Mouse (Mus musculus): ENCODE data around the gene Dpf2. TPM values are rescaled to one million over a fixed set of nuclear protein-coding genes. Genes with fewer than 3 reads are reported as not detected.
A peak's percentile ranks its signal among the peaks of the same experiment; 100 is the strongest.

Dpf2 gene
- total and polyA plus RNA-seq, 3 experiments = 25.0 to 115 (median 36.7) TPM

DNA sequence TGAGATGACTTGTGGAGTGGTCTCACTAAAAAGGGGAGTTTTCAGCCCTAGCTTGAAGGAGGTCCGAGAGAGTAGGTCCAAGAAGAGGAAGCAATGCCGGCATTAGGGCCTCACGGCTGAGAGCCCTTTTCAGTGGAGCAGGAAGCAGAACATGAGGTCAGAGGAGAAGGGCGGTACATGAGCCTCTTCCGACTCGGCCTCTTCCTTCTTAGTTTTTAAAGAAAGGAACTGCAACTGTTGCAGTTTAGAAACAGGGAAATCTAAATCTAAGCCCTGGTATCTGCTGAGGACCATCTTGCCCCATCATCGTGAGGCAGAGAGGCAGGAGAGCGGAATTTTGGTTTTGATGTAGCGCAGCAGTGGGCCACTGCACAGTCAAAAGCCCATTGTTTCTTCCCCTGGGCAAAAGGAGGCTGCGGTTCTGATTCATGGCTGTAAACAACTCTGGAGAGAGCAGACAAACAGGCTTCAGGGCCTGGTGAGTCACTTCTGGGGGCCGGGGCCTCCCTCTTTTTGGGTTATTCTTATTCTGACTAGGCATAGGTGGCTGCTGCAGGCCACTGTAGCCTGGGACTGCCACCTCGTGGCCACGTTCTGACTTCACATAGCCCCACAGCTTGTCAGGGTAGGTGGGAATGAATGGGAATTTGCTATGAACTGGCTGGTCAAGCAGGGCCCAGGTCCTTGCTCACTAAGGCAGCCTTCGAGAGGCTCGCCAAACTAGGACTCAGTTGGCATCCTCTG is 35.0 kb downstream of the Dpf2 start, which contains the start of gene Slc25a45 (continued):
- no peak for TF ChIP-seq GABPA (IDR thresholded peaks at IDR 0.05; ENCODE audit: insufficient replicate concordance, low read depth, low read length)
- no peak for TF ChIP-seq USF2 (conservative IDR thresholded peaks at IDR 0.05; ENCODE audit: low read depth, low read length)
- 0 out of 2 replicates have a peak, but pooled peaks have one; percentile 66 for TF ChIP-seq TBP (conservative IDR thresholded peaks at IDR 0.05; ENCODE audit: low read depth, low read length)
- TF ChIP-seq JUN (IDR thresholded peaks at IDR 0.05; ENCODE audit: insufficient read depth, low read depth, low read length) = peak; percentile 73
- peak; percentile 56 for TF ChIP-seq MAX (IDR thresholded peaks at IDR 0.05; ENCODE audit: low read length)
- TF ChIP-seq MXI1 (IDR thresholded peaks at IDR 0.05; ENCODE audit: low read depth, low read length) = peak; percentile 17; the same call in 1 of the 2 replicates
- TF ChIP-seq CTCF (conservative IDR thresholded peaks at IDR 0.05 in 1 of 2, IDR thresholded peaks at IDR 0.05 in 1 of 2; ENCODE audit: low read depth in 2 of 2, low read length in 2 of 2) = peak; percentile 42 to 95
- TF ChIP-seq E2F4 (IDR thresholded peaks at IDR 0.05; ENCODE audit: insufficient replicate concordance, low read depth, low read length) = no peak
- TF ChIP-seq ZKSCAN1 (IDR thresholded peaks at IDR 0.05; ENCODE audit: borderline replicate concordance, low read depth, low read length) = no peak
- no peak for TF ChIP-seq POLR2AphosphoS2 (IDR thresholded peaks at IDR 0.05; ENCODE audit: low read depth, low read length)
- TF ChIP-seq RCOR1 (conservative IDR thresholded peaks at IDR 0.05; ENCODE audit: low read depth, low read length) = peak; percentile 54; the same call in 1 of the 2 replicates
- TF ChIP-seq SIN3A (IDR thresholded peaks at IDR 0.05; ENCODE audit: low read length) = no peak; the same call in 1 of the 2 replicates
- peak; percentile 85 for TF ChIP-seq ELF1 (IDR thresholded peaks at IDR 0.05; ENCODE audit: low read depth, low read length)

- TF ChIP-seq JUND (conservative IDR thresholded peaks at IDR 0.05; ENCODE audit: low read depth, low read length) = no peak
- TF ChIP-seq CTCF (conservative IDR thresholded peaks at IDR 0.05 in 1 of 2, IDR thresholded peaks at IDR 0.05 in 1 of 2; ENCODE audit: low read depth in 2 of 2, low read length in 2 of 2) = no peak
- 0 out of 2 replicates have a peak, but pooled peaks have one; percentile 27 for TF ChIP-seq MYC (IDR thresholded peaks at IDR 0.05; ENCODE audit: low read depth, low read length)
- TF ChIP-seq ZMIZ1 (IDR thresholded peaks at IDR 0.05; ENCODE audit: low read depth, low read length) = peak; percentile 75; the same call in 1 of the 2 replicates
- no peak for TF ChIP-seq KAT2A (IDR thresholded peaks at IDR 0.05; ENCODE audit: insufficient replicate concordance, low read length)
- peak; percentile 24; the same call in 1 of the 2 replicates for TF ChIP-seq IRF4 (IDR thresholded peaks at IDR 0.05; ENCODE audit: low read depth, low read length)
- TF ChIP-seq POLR2A (IDR thresholded peaks at IDR 0.05; ENCODE audit: low read depth, low read length) = peak; percentile 74
- TF ChIP-seq HCFC1 (IDR thresholded peaks at IDR 0.05; ENCODE audit: low read depth, low read length) = peak; percentile 44; the same call in 1 of the 2 replicates
- TF ChIP-seq ZC3H11A (IDR thresholded peaks at IDR 0.05; ENCODE audit: low read depth, low read length) = no peak
- TF ChIP-seq SMC3 (IDR thresholded peaks at IDR 0.05; ENCODE audit: low read depth, low read length) = no peak
- no peak for TF ChIP-seq PAX5 (IDR thresholded peaks at IDR 0.05; ENCODE audit: low read length)
- peak; percentile 71 for TF ChIP-seq NELFE (IDR thresholded peaks at IDR 0.05; ENCODE audit: low read depth, low read length)
- peak; percentile 56; the same call in 1 of the 2 replicates for TF ChIP-seq ELF1 (IDR thresholded peaks at IDR 0.05; ENCODE audit: low read depth, low read length)
- TF ChIP-seq MAX (IDR thresholded peaks at IDR 0.05; ENCODE audit: low read length) = 0 out of 2 replicates have a peak, but pooled peaks have one; percentile 27
- no peak for TF ChIP-seq POLR2AphosphoS2 (IDR thresholded peaks at IDR 0.05; ENCODE audit: low read depth, low read length)
- TF ChIP-seq NRF1 (IDR thresholded peaks at IDR 0.05; ENCODE audit: low read depth, low read length) = peak; percentile 88
- no peak for TF ChIP-seq E2F4 (IDR thresholded peaks at IDR 0.05; ENCODE audit: insufficient replicate concordance, low read depth, low read length)
- no peak for TF ChIP-seq JUN (IDR thresholded peaks at IDR 0.05; ENCODE audit: insufficient read depth, low read depth, low read length)
- peak; percentile 51 for TF ChIP-seq SIN3A (IDR thresholded peaks at IDR 0.05; ENCODE audit: low read length)
- no peak for TF ChIP-seq MAFK (IDR thresholded peaks at IDR 0.05; ENCODE audit: insufficient replicate concordance, low read length)
- TF ChIP-seq USF1 (IDR thresholded peaks at IDR 0.05; ENCODE audit: low read depth, low read length) = no peak
- TF ChIP-seq CHD1 (IDR thresholded peaks at IDR 0.05; ENCODE audit: low read depth, low read length) = 0 out of 2 replicates have a peak, but pooled peaks have one; percentile 6
- no peaks in the 10 kb centered on the region for H3K27me3 ChIP-seq (replicated peaks)
- H3K9ac ChIP-seq (ENCODE audit: insufficient read depth, low read depth) = peak within 1 kb of the TSS; percentile 93
- peak within 1 kb of the TSS; percentile 85 to 93 (median 90) for H3K4me3 ChIP-seq (replicated peaks in 1 of 3; ENCODE audit: low read depth in 2 of 3, low read length in 2 of 3, poor library complexity in 1 of 3)
- peaks cover 31 to 41% of the 10 kb centered on the region in 2 experiments for H3K36me3 ChIP-seq (replicated peaks in 1 of 2; ENCODE audit: control insufficient read depth in 1 of 2, insufficient read depth in 1 of 2, low read length in 1 of 2)
- in situ Hi-C loops (cut with MboI; ENCODE audit: low pct_ligation_motif_present, low pct_unique_long_range_greater_than_20kb, low sequenced_read_pairs) (loop anchor here (5.0 kb wide), 1 partner anchor 88 kb away; no protein-coding TSS in a partner anchor), dilution Hi-C loops (cut with MboI; ENCODE audit: extremely low pct_ligation_motif_present, extremely low pct_unique_long_range_greater_than_20kb, low sequenced_read_pairs) (no loop called here)
- peak within 1 kb of the TSS; percentile 23; the same call in 1 of the 2 replicates for H3K27ac ChIP-seq (ENCODE audit: insufficient read depth, low read depth)
- H3K4me2 ChIP-seq (ENCODE audit: insufficient read depth, low read depth, poor library complexity, severe bottlenecking) = peak within 1 kb of the TSS; percentile 88
- peak; percentile 96 for DNase-seq (ENCODE audit: extremely low read depth)
- peaks cover 4% of the 10 kb centered on the region; the same call in 1 of the 2 replicates for H3K79me2 ChIP-seq (replicated peaks; ENCODE audit: control insufficient read depth, extremely low read depth, insufficient read depth, poor library complexity, severe bottlenecking)
- H3K9me3 ChIP-seq (replicated peaks; ENCODE audit: low read length) = no peaks in the 10 kb centered on the region
- peaks cover 22 to 61% of the 10 kb centered on the region in 2 experiments for H3K4me1 ChIP-seq (ENCODE audit: control insufficient read depth in 1 of 2, insufficient read depth in 2 of 2)
Measured at GRCm38 (mm10) chr19:5874969-5875480, 37.8 kb downstream of the Dpf2 start, which contains the start of gene Frmd8. Frmd8 (minus strand) TSS chr19:5875274.

Data from CH12.LX (cell line).